Mouse (Mus musculus): ENCODE measurements at regions not wholly inside any gene's neighbourhood (a gene's known extent, or its start where the extent isn't known, plus 50 kb on each side); places are given as distances from the start of the nearest gene placed in this dataset.
"Not testable (repeated sequence)": the region's sequence is repeated elsewhere in the genome, so short reads cannot be mapped to it uniquely, and the experiment has no call there.

- no peak for DNase-seq
Observed at GRCm38 (mm10) chr6:31011407-31012020, 52.6 kb upstream of the Klf14 start.

GRCm38 (mm10) chr6:31016566-31016965, 57.7 kb upstream of the Klf14 start:
- no peak for DNase-seq

DNA sequence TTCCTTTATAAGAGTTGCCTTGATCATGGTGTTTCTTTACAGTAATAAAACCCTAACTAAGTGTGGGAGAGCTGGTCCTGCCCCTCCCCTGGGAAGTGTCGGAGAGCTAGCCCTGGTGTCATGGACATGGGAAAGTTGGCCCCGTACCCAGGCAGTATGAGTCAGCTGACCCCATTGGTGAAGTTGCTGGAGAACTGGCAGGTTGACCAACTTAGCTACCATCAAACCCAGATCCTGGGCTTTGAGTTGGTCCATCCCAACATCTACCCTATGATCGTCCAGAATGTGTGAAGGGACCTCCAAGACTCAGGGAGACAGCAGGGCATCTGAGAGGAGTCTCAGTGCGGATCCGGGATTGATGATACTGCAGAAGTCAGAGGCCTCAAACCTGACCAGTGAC, 62.9 kb upstream of the Klf14 start:
- DNase-seq, result no peak

DNA sequence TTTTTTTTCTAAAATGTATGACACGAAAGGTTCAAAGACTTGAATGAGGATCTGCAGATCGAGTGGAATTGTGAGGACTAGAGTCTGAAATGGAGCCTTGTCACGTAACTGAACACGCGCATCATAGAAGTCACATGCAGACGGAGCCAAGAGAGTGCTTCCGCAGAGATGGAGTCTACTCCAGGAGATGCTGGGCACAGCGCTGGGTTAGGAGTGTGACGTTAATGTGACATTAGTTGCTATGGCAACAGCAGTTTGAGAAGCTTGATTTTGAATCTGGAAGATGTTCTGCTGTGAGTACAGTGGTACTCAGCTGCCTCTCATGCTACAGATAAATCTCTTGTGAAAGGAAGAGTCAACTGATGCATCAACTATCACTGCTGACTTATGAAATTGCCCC, 70.9 kb upstream of the Klf14 start:
- no peak for DNase-seq

GRCm38 (mm10) chr6:31031022-31031421, 72.1 kb upstream of the Klf14 start:
- no peak for DNase-seq

DNA sequence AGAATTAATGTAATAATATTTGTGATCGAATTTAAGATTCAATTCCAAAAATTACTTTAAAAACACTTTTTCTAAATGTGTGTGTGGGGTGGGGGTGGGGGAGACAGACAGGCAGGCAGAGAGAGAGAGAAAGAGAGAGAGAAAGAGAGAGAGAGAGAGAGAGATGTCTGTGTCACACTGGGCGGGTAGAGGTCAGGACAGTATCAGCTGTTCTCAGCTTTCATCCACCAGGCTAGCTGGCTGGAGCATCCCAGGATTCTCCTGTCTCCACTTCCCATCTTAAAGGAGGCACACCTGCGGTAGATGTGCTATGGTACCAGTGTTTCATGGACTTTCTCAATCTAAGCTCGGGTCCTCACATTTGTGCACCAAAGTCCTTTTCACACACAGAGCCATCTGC, 73.3 kb upstream of the Klf14 start:
- no peak for DNase-seq

GRCm38 (mm10) chr6:31032980-31033608, 74.2 kb upstream of the Klf14 start:
- no peak for DNase-seq

DNA sequence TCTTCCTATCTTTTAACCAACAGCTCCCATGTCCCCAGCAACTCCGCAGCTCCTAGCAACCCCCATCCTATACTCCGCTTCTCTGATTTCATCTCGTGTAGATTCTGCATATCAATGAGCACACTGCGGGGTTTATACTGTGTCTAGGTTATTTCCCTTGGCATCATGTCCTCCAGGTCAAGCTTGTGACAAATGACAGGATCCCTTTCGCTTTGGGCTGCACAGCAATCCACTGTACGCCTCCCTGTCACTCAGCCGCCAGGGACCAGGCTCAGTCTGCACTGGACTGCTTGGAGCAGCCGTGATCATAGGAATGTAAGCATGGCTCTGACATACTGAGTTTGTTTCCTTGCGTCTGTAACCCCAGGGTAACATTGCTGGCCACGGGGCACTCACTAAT, 75.9 kb upstream of the Klf14 start:
- no peak for DNase-seq

- no peak for DNase-seq
Observed at GRCm38 (mm10) chr6:31037801-31038395, 79.0 kb upstream of the Klf14 start.

DNA sequence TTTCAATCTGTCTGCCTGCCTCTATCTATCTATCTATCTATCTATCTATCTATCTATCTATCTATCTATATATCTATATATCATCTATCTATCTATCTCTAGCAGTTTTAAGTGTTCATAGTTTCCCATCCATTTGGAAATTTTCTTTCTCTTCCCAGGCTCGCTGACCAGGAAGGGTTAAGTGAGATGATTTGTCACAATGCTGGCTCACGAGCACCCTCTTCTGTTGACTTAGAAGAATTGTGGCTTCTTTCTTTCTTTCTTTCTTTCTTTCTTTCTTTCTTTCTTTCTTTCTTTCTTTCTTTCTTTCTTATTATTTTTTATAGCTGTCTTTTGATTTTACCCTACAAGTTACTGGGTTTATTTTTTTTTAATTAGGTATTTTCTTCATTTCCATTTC, 79.6 kb upstream of the Klf14 start:
- not testable (repeated sequence) for DNase-seq

DNA sequence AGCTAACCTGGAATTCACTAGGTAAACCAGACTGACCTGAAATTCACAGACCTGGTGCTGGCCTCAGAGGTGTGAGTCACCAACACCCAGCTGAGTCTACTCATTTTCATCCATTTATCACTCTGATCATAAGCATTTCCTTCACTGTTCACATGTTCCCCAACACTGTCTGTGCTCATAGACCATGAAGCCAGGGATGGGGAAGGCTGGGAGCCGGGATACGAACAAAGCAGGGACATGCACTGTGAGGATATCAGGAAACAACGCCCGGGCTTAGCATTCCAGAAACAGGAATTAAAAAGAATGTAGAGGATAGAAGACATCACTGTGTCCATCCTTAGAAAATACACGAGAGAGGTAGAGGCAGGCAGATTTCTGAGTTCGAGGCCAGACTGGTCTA, 80.6 kb upstream of the Klf14 start:
- DNase-seq, result no peak

GRCm38 (mm10) chr6:31040783-31041182, 81.9 kb upstream of the Klf14 start:
- DNase-seq, result no peak

- DNase-seq, result no peak
Observed at GRCm38 (mm10) chr6:31043368-31043767, 84.5 kb upstream of the Klf14 start.

GRCm38 (mm10) chr6:31043919-31044318, 85.0 kb upstream of the Klf14 start:
- DNase-seq, result no peak

DNA sequence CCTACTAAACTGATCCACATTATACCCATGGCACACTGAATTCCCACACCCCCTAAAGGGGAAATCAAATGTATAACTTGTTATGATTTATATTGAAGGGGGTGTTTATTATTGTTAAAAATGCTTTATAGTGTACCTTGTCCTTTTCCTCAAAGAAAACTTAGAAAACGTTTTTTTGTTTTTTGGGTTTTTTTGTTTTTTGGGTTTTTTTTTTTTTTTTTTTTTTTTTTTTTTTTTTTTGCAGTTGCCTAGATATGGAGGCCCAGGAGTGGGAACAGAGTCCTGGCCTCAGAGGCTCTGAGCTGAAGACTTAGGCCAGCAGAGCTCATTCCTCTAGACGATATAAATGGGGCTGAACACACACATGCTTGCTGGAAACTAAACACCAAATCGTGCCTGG, 87.3 kb upstream of the Klf14 start:
- DNase-seq, result no peak

DNA sequence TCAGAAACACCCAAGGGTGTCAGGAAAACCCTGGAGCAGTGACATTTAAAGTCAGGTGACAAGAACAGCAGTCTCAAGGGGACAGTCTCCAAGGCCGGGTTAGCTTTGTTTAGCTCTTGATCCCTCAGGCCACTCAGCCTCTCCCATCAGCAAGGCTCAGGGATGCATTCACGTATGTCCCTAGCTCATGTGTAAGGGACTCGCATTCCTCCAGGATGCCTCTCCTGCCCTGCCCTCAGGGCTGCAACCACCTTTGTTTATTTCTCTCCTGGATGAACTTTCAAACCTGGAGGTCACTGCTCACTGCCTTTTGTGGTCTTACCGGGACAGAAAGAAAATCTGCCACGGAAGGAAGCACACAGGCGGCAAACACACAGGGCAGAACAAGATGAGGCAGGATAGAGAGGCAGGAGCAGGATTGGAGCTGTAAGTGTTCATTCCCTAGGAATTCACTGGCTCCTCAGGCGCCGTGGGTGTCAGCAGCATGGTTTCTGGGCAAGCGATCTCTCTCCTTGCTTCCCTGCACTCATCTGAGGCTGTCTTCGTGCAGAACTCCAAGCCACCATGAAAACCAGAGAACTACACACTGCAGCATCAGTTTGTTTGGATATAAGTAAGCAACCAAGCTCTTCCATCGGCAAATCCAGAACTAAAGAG, 90.2 kb upstream of the Klf14 start:
- DNase-seq, result no peak

DNA sequence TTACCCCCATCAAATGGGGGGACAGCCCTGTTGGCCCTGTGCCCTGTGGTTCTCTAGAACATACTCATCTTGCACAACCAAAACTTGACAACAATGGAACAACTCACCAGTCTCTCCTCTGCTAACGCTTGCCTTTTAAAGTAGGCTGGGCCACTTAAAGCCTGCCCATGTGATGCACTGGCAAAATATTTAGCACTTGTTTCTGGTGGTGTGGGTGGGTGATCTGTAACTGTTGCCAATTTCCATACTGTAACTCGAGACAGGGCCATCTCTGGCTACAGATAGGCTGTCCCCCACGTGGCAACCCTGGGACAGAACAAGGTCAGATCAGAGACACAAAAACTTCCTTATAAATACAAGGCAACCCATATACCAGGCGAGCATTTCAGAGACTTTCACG, 92.0 kb upstream of the Klf14 start:
- no peak for DNase-seq

GRCm38 (mm10) chr6:31051771-31052170, 92.9 kb upstream of the Klf14 start:
- DNase-seq, result no peak

DNA sequence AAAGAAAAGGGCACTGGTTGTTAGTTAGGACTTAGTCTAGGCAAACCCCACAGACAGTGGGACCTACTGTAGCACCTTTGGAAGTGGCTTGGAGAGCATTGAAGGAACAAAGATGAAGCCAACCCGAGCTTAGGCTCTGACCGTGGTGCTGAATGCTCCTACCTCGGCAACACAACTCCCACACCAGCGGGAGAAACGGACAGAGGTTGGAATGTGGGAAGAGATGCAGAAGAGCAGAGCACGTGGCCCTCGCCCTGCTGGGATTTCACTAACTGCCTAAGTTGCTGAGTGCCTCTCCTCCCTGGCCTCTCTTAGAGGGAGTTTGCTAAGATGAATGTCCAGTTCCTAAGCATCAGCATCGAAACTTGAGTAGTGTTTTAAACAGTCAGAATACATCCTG, 94.1 kb upstream of the Klf14 start:
- DNase-seq, result no peak

GRCm38 (mm10) chr6:31056786-31057566, 98.1 kb upstream of the Klf14 start:
- no peak for DNase-seq

- DNase-seq, result no peak
Observed at GRCm38 (mm10) chr6:31058299-31058698, 99.4 kb upstream of the Klf14 start.

DNA sequence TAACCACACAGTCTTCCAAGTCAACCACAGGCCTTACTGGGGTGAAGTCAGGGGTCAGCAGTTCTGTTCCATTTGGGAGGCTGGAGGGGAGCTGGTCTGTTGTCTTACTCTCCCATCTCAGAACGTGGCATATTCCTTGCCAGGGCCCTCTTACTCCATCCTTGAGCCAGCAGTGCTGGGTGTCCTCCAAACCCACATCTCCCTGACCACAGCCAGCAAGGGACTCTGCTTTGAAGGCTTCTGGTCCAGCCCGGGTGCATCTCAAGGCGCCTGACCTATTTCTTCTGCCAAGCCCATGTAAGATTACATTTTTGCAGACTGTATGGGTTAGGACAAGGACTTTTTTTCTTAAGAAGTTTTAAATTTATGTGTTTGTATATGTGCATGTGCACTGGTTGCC, 100.1 kb upstream of the Klf14 start:
- no peak for DNase-seq

- no peak for DNase-seq
Observed at GRCm38 (mm10) chr6:31061813-31062212, 102.9 kb upstream of the Klf14 start.

All from cerebellum, adult 9-11 months (tissue).